Mouse (Mus musculus) bone marrow macrophage, adult 2 months (primary cell): ENCODE measurements around the gene Reps2.

ENCODE experiments used
- CTCF ChIP-seq: IDR thresholded peaks from 2 replicates; pipeline ENCODE4 v1.5.1; 2012; ENCODE audit warnings: low read depth, mild to moderate bottlenecking, low read length, moderate library complexity
- POLR2A ChIP-seq: IDR thresholded peaks from 2 replicates; pipeline ENCODE4 v1.6.1; 2012; ENCODE audit warnings: mild to moderate bottlenecking, low read depth, low read length, borderline replicate concordance

DNA sequence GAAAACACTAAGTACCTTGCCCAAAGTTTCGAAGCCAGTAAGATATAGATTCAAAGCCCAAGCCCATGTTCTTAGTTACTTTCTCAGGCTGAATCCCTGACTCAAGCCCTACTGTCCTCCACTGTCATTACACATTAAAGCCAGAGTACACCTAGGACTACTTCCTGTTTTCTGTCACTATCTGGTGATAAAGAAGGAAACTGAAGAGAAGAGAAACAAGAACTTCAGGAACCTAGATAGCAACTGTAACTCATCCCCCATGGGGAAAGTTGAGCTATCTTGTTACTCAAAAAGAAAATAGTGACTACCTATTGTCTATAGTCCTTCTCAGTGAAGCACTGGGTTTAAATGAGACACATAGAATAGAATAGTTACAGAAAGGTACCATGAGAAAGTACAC lies 188.1 kb downstream of the Reps2 start:
- TF ChIP-seq CTCF (no peak), POLR2A (no peak)
